Mouse (Mus musculus) adrenal gland, adult (tissue): ENCODE measurements around the gene Entpd6.

Source experiments
- DNase-seq, 2 experiments: peaks; one replicate each; pipeline ENCODE4 v3.0.0; 2022 to 2023; ENCODE audit warnings: low spot score in 1 of 2; ENCODE audit not compliant: inconsistent age in 2 of 2

The Entpd6 gene

GRCm38 (mm10) chr2:150748854-150749253 lies at the start of gene Entpd6:
TSS of gene Entpd6 (plus strand) at chr2:150749042.
- DNase-seq = peak; percentile 96 to 99

DNA sequence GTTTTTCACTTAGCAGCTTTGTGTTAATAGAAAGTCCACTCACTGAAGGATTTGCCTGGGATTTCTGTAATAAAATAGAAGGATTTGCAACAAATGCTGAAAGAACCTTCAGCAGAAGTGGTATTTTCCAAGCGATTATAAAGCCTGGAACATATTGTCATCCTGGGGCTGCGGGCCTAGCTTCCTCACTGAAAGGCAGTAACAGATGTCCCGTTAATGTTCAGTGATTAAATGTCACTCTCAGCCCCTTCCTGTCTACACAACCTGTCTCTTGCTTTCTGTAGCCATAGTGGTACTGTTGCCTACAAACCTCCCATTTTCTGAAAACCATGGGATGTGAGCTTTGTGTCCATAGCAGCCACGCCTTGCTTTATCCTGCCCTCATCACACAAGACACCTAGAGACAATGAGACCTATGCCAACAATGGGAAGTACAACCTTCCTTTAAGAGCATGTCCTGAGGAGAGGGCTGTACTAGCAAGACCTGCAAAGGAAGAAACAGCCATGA lies 36.6 kb upstream of the Entpd6 start:
- no peak for DNase-seq

GRCm38 (mm10) chr2:150735756-150736576 lies 12.9 kb upstream of the Entpd6 start:
- no peak for DNase-seq

DNA sequence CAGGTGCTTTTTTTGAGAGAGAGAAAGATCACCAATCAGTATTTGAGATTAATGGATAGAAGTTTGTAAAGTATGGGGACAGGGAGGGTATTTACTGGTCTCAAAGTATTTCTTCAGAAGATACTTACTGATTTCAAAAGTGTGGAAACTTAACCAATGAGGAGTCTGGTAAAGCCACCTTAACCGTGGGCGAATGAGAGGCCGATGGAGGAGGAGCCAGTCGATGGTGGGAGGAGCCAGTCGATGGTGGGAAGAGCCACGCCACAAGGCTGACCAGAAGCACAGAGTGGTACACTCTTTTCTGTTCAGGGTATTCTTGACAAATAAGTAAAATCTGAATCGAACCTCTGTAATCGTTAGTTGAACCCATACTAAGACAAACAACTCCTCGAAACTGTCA lies 11.0 kb upstream of the Entpd6 start:
- DNase-seq = no peak

GRCm38 (mm10) chr2:150740145-150740841 lies 8.5 kb upstream of the Entpd6 start:
- DNase-seq = no peak

DNA sequence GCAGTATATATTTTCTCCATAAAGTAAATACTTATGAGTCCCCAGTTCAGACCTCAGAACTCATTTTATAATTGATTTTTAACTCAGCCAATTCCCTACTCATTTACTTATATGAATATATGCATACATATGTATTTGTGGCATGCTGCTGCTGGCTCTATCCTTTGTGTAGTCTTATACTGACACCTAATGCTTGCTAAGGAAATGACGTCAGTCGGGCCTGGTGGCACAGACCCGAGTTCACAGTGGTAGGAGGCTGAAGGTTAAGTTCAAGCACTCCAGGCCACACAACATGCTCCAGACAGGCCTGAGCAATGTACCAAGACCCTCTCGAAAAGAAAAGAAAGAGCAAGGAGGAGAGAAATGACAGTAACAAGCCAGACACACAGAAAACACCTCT lies 7.4 kb upstream of the Entpd6 start:
- DNase-seq = no peak

- DNase-seq = no peak
These were observed 3.8 kb upstream of the Entpd6 start for GRCm38 (mm10) chr2:150745016-150745415.

DNA sequence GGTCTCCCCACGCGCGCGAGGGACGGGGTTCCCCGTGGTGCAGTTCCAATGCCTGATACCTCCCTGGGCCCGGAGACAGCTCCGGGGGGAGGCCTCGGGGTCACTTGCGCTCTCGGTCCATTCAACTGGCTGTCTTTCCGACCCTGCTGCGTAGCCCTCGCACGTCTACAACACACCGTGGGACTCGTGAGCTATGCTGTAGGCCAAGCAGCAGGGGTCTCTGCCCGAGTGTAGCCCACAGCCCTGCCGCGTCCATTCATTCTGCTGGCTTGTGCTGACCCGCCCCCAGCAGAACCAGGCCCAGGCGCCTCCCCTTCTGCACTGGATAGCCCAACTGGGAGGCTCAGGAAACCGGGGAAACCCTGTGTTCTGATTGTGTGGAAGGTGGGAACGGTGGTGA lies 441 bp downstream of the Entpd6 start:
- no peak for DNase-seq

DNA sequence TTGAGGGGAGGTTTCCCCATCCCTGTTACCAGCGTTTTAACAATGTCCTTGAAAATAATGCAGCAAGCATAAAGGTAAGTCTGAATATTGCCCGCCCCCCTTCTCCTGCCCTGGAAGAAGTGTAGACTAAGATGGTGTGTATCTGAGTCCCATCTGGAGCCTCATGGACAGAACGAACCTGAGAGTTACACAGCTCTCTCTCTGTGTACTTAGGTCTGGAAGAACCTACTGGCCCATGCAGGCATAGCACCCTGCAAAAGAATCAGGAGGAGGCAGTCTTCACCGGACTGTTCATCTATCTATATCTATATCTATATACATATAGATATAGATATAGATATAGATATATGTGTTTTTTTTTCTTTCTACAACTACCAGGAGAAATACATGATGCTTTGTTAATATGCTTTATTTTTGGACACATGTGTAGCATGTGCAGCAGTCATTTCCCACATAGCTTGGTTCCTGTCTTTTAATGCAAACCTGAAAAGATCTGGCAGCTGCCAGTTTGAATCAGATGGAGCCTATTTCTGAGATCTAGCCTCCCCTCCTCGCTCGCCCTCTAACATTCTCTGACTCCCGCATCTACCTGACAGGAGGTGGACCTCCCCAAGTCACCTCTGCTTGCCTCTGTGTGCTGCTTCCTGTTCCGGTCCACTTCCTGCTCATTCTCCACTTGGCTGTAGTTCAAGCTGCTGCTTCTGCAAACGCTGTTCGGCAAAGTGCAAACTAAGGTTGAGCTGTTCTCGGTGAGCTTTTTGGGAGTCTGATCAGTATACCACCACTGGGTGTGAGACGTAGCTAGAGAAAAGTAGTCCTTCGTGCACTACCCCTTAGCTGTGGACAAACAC lies 1.5 kb downstream of the Entpd6 start:
- peak in 1 of 2 experiments; percentile 31 for DNase-seq

GRCm38 (mm10) chr2:150755016-150755415 lies 6.2 kb downstream of the Entpd6 start:
- no peak for DNase-seq

GRCm38 (mm10) chr2:150761476-150761875 lies 12.6 kb downstream of the Entpd6 start:
- DNase-seq = no peak

DNA sequence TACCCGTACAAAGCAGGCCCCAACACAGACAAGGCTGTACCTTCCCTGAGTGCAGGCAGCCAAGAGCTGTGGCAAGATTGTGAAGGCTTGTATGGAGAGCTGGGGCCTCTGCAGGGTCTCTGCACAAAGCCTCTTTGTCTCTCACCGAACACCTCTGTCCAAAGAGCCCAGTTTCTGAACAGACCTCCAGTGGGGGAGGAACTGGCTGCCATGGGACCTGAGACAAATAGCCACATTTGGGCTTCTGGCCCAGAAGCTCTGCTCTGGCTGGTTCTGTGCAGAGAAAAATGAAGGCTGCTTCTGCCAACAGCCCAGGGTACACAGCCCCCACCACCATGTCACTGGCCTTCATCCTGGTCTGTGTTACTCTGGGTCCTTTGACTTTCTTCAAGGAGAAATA lies 16.8 kb downstream of the Entpd6 start:
- DNase-seq = peak in 1 of 2 experiments; percentile 54

DNA sequence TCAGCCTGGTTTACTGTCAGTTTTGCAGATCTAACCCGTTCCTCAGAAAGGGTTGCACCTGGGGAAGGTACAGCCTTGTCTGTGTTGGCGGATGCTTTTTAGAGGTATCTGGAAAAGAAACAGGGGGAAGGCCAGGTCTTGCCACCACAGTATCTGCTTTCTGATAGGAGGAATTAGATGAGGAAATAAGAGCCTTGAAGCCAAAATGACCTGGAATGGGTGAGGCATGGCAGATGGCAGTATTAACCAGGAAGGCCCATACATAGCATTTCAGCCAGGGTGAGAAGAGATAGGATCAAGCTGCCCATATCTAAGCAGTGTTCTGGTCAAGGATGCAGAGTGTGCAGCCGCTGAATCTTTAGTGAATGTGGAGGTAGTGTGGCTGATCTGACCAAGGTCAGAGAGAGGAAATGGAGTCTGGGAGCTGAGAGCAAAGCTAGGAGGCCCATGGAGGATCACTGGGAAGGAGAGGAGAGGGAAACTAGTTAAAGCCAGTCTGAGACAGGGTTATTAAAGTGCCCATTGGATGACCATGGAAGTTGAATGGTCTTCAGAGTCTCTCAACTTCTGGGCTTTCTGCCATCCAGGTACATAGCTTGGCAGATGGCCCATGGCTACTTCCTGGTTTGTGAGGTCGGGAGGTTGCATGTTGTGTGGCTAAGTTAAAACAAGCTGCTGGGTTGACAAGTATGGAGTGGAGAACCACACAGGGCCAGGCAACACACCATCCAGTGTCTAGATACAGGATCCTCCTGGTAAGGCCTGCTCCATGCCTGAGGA lies 17.4 kb downstream of the Entpd6 start:
- DNase-seq = no peak

DNA sequence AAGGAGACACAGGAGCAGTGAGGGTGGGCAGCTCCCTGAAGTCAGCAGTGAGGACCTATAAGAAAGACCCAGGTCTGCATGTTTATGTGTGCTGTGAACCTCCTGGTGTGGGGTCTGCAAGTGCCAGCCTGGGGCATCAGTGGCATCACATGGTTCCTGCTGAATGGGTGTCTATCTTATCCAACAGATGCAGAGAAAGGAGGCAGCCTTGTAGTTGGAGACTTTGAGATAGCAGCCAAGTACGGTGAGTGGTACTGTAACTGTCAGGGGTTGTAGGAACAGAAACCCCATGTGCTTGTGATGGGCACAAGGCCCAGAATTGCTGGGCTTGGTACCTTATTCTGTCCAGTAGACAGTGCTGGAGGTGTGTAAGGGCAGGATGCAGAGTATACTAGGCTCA lies 19.8 kb downstream of the Entpd6 start:
- no peak for DNase-seq

GRCm38 (mm10) chr2:150770747-150771146 lies 21.9 kb downstream of the Entpd6 start:
- DNase-seq = peak in 1 of 2 experiments; percentile 74

GRCm38 (mm10) chr2:150771169-150771568 lies 22.3 kb downstream of the Entpd6 start:
- DNase-seq = no peak

- DNase-seq = no peak
These were observed 23.2 kb downstream of the Entpd6 start for GRCm38 (mm10) chr2:150771996-150772395.

DNA sequence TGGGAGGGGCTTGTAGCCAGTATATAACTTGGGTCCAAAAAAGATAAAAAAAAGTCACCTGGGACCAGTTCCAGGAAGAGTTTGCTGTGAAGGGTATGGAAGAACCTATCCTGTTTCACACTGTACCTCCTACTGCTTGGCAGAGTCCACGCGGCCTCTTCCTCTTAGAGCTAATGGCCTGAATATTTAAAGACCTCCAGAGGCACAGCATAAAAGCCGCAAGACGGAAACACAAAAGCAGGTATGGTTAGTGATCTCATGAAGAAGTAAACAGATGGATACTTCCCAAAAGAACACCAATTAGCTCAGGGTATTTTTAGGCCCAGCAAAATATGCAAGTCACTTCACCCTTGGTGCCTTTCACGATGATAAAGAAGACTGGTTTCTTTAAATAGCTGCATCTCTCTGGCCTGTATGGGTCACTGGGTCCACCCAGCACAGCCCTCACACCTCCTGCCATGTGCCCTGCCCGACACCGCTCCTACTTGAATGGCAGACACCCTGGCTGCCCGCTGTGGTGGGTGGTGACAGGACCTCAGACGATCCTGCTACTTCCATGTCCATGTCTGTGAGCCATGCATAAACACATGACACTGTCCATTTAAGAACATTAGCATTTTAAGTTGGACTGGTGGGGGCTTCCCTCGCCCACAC lies 23.8 kb downstream of the Entpd6 start:
- DNase-seq = no peak

GRCm38 (mm10) chr2:150782801-150783200 lies 34.0 kb downstream of the Entpd6 start:
- no peak for DNase-seq
